Mouse (Mus musculus): Measurements from ENCODE around the gene Txnip. TPM values are rescaled to one million over a fixed set of nuclear protein-coding genes. Genes with fewer than 3 reads are reported as not detected.

Gene Txnip
- polyA plus RNA-seq, 1 experiment from 2014 or later = 48.9 TPM

GRCm38 (mm10) chr3:96528506-96528905 lies 29.3 kb upstream of the Txnip start:
- peaks cover 10% of the 10 kb centered on the region for H3K27me3 ChIP-seq (ENCODE audit: control insufficient read depth, insufficient read depth, low read length)
- no peaks in the 10 kb centered on the region for H3K9me3 ChIP-seq (ENCODE audit: control insufficient read depth, low read length)
- no peak overlapping the region for H3K27ac ChIP-seq (ENCODE audit: low read depth, low read length)
- no peak overlapping the region for H3K4me2 ChIP-seq (ENCODE audit: low read depth, low read length)
- H3K36me3 ChIP-seq (ENCODE audit: control insufficient read depth, insufficient read depth, low read length) = no peaks in the 10 kb centered on the region
- no peak overlapping the region for H3K9ac ChIP-seq (replicated peaks; ENCODE audit: low read depth, low read length)
- no peak overlapping the region for H3K4me3 ChIP-seq (ENCODE audit: low read depth, low read length)
- WGBS = 61% methylated on average over 9 of the region's 9 CpGs
- 0 out of 2 replicates have a peak, but pooled peaks cover 6% of the 10 kb centered on the region for H3K4me1 ChIP-seq (ENCODE audit: control insufficient read depth, insufficient read depth, low read length)
- ATAC-seq (ENCODE audit: low read depth) = no peak

GRCm38 (mm10) chr3:96532050-96532449 lies 25.7 kb upstream of the Txnip start:
- Histone ChIP-seq H3K27me3 (ENCODE audit: control insufficient read depth, insufficient read depth, low read length) (peaks cover 7% of the 10 kb centered on the region), H3K4me1 (ENCODE audit: control insufficient read depth, insufficient read depth, low read length) (0 out of 2 replicates have a peak, but pooled peaks cover 4% of the 10 kb centered on the region), H3K36me3 (ENCODE audit: control insufficient read depth, insufficient read depth, low read length) (no peaks in the 10 kb centered on the region), H3K4me3 (ENCODE audit: low read depth, low read length) (no peak overlapping the region), H3K9me3 (ENCODE audit: control insufficient read depth, low read length) (no peaks in the 10 kb centered on the region), H3K4me2 (ENCODE audit: low read depth, low read length) (no peak overlapping the region), H3K9ac (replicated peaks; ENCODE audit: low read depth, low read length) (no peak overlapping the region), H3K27ac (ENCODE audit: low read depth, low read length) (no peak overlapping the region)
- no peak for ATAC-seq (ENCODE audit: low read depth)
- 68% methylated on average over 7 of the region's 7 CpGs for WGBS

GRCm38 (mm10) chr3:96534300-96534699 lies 23.5 kb upstream of the Txnip start:
- H3K9me3 ChIP-seq (ENCODE audit: control insufficient read depth, low read length) = no peaks in the 10 kb centered on the region
- H3K36me3 ChIP-seq (ENCODE audit: control insufficient read depth, insufficient read depth, low read length) = no peaks in the 10 kb centered on the region
- no peak for ATAC-seq (ENCODE audit: low read depth)
- H3K9ac ChIP-seq (replicated peaks; ENCODE audit: low read depth, low read length) = no peak overlapping the region
- H3K4me3 ChIP-seq (ENCODE audit: low read depth, low read length) = no peak overlapping the region
- H3K27ac ChIP-seq (ENCODE audit: low read depth, low read length) = no peak overlapping the region
- 49% methylated on average over 2 of the region's 2 CpGs for WGBS
- H3K4me2 ChIP-seq (ENCODE audit: low read depth, low read length) = no peak overlapping the region
- no peaks in the 10 kb centered on the region for H3K27me3 ChIP-seq (ENCODE audit: control insufficient read depth, insufficient read depth, low read length)
- no peaks in the 10 kb centered on the region for H3K4me1 ChIP-seq (ENCODE audit: control insufficient read depth, insufficient read depth, low read length)

GRCm38 (mm10) chr3:96539316-96539715 lies 18.4 kb upstream of the Txnip start:
- H3K4me3 ChIP-seq (ENCODE audit: low read depth, low read length) = no peak overlapping the region
- H3K4me2 ChIP-seq (ENCODE audit: low read depth, low read length) = no peak overlapping the region

GRCm38 (mm10) chr3:96540740-96541139 lies 17.0 kb upstream of the Txnip start:
- Histone ChIP-seq H3K9ac (replicated peaks; ENCODE audit: low read depth, low read length) (no peak overlapping the region), H3K27me3 (ENCODE audit: control insufficient read depth, insufficient read depth, low read length) (no peaks in the 10 kb centered on the region), H3K4me3 (ENCODE audit: low read depth, low read length) (no peak overlapping the region), H3K9me3 (ENCODE audit: control insufficient read depth, low read length) (no peaks in the 10 kb centered on the region), H3K4me2 (ENCODE audit: low read depth, low read length) (no peak overlapping the region), H3K36me3 (ENCODE audit: control insufficient read depth, insufficient read depth, low read length) (no peaks in the 10 kb centered on the region), H3K27ac (ENCODE audit: low read depth, low read length) (no peak overlapping the region), H3K4me1 (ENCODE audit: control insufficient read depth, insufficient read depth, low read length) (no peaks in the 10 kb centered on the region)
- ATAC-seq (ENCODE audit: low read depth) = no peak
- WGBS = 28% methylated on average over 6 of the region's 6 CpGs

More at GRCm38 (mm10) chr3:96539316-96539715, 18.4 kb upstream of the Txnip start:
- H3K36me3 ChIP-seq (ENCODE audit: control insufficient read depth, insufficient read depth, low read length) = no peaks in the 10 kb centered on the region
- no peaks in the 10 kb centered on the region for H3K9me3 ChIP-seq (ENCODE audit: control insufficient read depth, low read length)
- no peaks in the 10 kb centered on the region for H3K4me1 ChIP-seq (ENCODE audit: control insufficient read depth, insufficient read depth, low read length)
- WGBS = 80% methylated on average over 2 of the region's 2 CpGs
- H3K27ac ChIP-seq (ENCODE audit: low read depth, low read length) = no peak overlapping the region
- ATAC-seq (ENCODE audit: low read depth) = no peak
- H3K27me3 ChIP-seq (ENCODE audit: control insufficient read depth, insufficient read depth, low read length) = no peaks in the 10 kb centered on the region
- H3K9ac ChIP-seq (replicated peaks; ENCODE audit: low read depth, low read length) = no peak overlapping the region

GRCm38 (mm10) chr3:96541328-96542078 lies 16.3 kb upstream of the Txnip start:
- H3K9ac ChIP-seq (replicated peaks; ENCODE audit: low read depth, low read length) = no peak overlapping the region
- peak; percentile 58; the same call in 1 of the 2 replicates for ATAC-seq (ENCODE audit: low read depth)
- 25% methylated on average over 14 of the region's 14 CpGs for WGBS
- no peak overlapping the region for H3K4me3 ChIP-seq (ENCODE audit: low read depth, low read length)
- H3K4me2 ChIP-seq (ENCODE audit: low read depth, low read length) = no peak overlapping the region
- H3K4me1 ChIP-seq (ENCODE audit: control insufficient read depth, insufficient read depth, low read length) = no peaks in the 10 kb centered on the region
- no peaks in the 10 kb centered on the region for H3K36me3 ChIP-seq (ENCODE audit: control insufficient read depth, insufficient read depth, low read length)
- no peaks in the 10 kb centered on the region for H3K27me3 ChIP-seq (ENCODE audit: control insufficient read depth, insufficient read depth, low read length)
- no peak overlapping the region for H3K27ac ChIP-seq (ENCODE audit: low read depth, low read length)
- no peaks in the 10 kb centered on the region for H3K9me3 ChIP-seq (ENCODE audit: control insufficient read depth, low read length)

GRCm38 (mm10) chr3:96542554-96542953 lies 15.2 kb upstream of the Txnip start:
- H3K9me3 ChIP-seq (ENCODE audit: control insufficient read depth, low read length) = no peaks in the 10 kb centered on the region
- no peaks in the 10 kb centered on the region for H3K4me1 ChIP-seq (ENCODE audit: control insufficient read depth, insufficient read depth, low read length)
- H3K9ac ChIP-seq (replicated peaks; ENCODE audit: low read depth, low read length) = no peak overlapping the region
- ATAC-seq (ENCODE audit: low read depth) = no peak
- no peaks in the 10 kb centered on the region for H3K27me3 ChIP-seq (ENCODE audit: control insufficient read depth, insufficient read depth, low read length)
- no peak overlapping the region for H3K27ac ChIP-seq (ENCODE audit: low read depth, low read length)
- no peak overlapping the region for H3K4me3 ChIP-seq (ENCODE audit: low read depth, low read length)
- no peaks in the 10 kb centered on the region for H3K36me3 ChIP-seq (ENCODE audit: control insufficient read depth, insufficient read depth, low read length)
- no peak overlapping the region for H3K4me2 ChIP-seq (ENCODE audit: low read depth, low read length)
- WGBS = 81% methylated on average over 8 of the region's 8 CpGs

- WGBS = 83% methylated on average over 11 of the region's 11 CpGs
- Histone ChIP-seq H3K36me3 (ENCODE audit: control insufficient read depth, insufficient read depth, low read length) (no peaks in the 10 kb centered on the region), H3K4me3 (ENCODE audit: low read depth, low read length) (no peak overlapping the region), H3K27ac (ENCODE audit: low read depth, low read length) (no peak overlapping the region), H3K9me3 (ENCODE audit: control insufficient read depth, low read length) (no peaks in the 10 kb centered on the region), H3K9ac (replicated peaks; ENCODE audit: low read depth, low read length) (no peak overlapping the region), H3K4me1 (ENCODE audit: control insufficient read depth, insufficient read depth, low read length) (no peaks in the 10 kb centered on the region), H3K4me2 (ENCODE audit: low read depth, low read length) (no peak overlapping the region), H3K27me3 (ENCODE audit: control insufficient read depth, insufficient read depth, low read length) (no peaks in the 10 kb centered on the region)
- no peak for ATAC-seq (ENCODE audit: low read depth)
These were observed 14.4 kb upstream of the Txnip start for GRCm38 (mm10) chr3:96543345-96543744.

- Histone ChIP-seq H3K9me3 (ENCODE audit: control insufficient read depth, low read length) (no peaks in the 10 kb centered on the region), H3K36me3 (ENCODE audit: control insufficient read depth, insufficient read depth, low read length) (no peaks in the 10 kb centered on the region), H3K4me2 (ENCODE audit: low read depth, low read length) (no peak overlapping the region), H3K27me3 (ENCODE audit: control insufficient read depth, insufficient read depth, low read length) (no peaks in the 10 kb centered on the region), H3K4me3 (ENCODE audit: low read depth, low read length) (no peak overlapping the region), H3K4me1 (ENCODE audit: control insufficient read depth, insufficient read depth, low read length) (no peaks in the 10 kb centered on the region), H3K9ac (replicated peaks; ENCODE audit: low read depth, low read length) (no peak overlapping the region), H3K27ac (ENCODE audit: low read depth, low read length) (no peak overlapping the region)
- ATAC-seq (ENCODE audit: low read depth) = no peak
- 41% methylated on average over 1 of the region's 1 CpGs for WGBS
These were observed 12.2 kb upstream of the Txnip start for GRCm38 (mm10) chr3:96545565-96545964.

Data from neural tube, embryonic 14.5 days (tissue).